Mouse (Mus musculus) erythroblast, embryonic 14.5 days (primary cell): Measurements from ENCODE around the gene Lum. TPM values are rescaled to one million over a fixed set of nuclear protein-coding genes. Genes with fewer than 3 reads are reported as not detected.

Experiments used
- H3K27me3 ChIP-seq: 2 replicates; pipeline ENCODE4 v1.6.1; 2012; ENCODE audit warnings: inconsistent platforms; ENCODE audit not compliant: control insufficient read depth
- H3K36me3 ChIP-seq: 2 replicates; pipeline ENCODE4 v1.6.1; 2012; ENCODE audit warnings: mild to moderate bottlenecking, inconsistent platforms; ENCODE audit not compliant: control insufficient read depth
- H3K4me1 ChIP-seq: 2 replicates; pipeline ENCODE4 v1.6.1; 2012; ENCODE audit warnings: inconsistent platforms; ENCODE audit not compliant: control insufficient read depth
- H3K4me3 ChIP-seq: replicated peaks from 2 replicates; pipeline ENCODE3; 2012; ENCODE audit warnings: moderate library complexity, mild to moderate bottlenecking, inconsistent platforms
- H3K9me3 ChIP-seq: 2 replicates; pipeline ENCODE4 v1.6.1; 2012; ENCODE audit warnings: low read length, inconsistent platforms, mixed read lengths; ENCODE audit not compliant: control insufficient read depth
- GATA1 ChIP-seq: IDR thresholded peaks from 2 replicates; pipeline ENCODE4 v1.6.1; 2012; ENCODE audit warnings: low read length, inconsistent platforms, mixed read lengths
- TAL1 ChIP-seq: IDR thresholded peaks from 3 replicates; pipeline ENCODE4 v1.6.1; 2012; ENCODE audit warnings: low read length, inconsistent platforms, mixed read lengths
- polyA plus RNA-seq: library from polyadenylated mRNA; stranded (reverse); fragments of >175 nt; gene quantifications from 2 replicates; pipeline ENCODE4 v1.2.3, GENCODE M21; 2012

Gene Lum
- polyA plus RNA-seq: not detected in 2 replicates

DNA sequence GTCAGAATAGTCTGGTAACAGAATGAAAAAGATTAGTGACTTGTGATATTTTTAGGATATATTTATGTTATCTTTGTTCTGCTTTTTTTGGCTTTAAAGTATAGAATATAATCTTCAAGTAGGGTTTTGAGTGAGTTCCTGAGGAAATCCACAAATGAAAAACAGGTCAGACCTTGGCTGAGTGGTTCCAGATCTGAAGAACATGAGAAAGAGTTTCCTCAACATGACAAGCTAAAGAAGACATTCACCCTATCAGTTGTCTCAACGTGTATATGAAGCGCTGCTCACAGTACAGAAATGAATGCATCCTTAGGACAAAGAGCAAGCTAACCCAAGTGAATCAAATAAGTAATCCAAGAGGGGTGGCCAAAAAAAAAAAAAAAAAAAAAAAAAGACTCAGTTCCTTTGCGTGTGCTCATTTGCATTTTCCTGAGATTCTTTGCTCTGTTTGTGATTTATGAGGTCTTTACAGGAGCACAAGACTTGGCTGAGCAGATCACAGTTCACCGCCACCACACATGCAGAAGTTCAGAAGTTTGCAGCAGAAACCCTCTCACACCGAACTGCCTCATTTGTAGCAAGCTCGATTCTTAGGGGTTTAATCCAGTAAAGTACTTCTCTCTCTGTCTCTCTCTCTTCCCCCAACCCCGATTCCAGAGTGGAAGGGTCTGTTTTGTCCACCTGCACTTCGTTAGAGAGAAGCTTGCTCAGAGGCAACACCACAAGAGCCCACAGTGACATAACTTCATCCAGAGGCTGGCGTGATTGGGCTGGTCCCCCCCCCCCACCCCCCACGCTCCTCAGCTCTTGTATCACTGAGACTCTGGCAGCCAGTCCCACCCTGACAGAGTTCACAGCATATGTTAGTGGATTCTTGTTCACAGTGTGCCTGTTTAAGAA, at the start of gene Lum:
TSS of gene Lum (plus strand) at position 172 of the 900 bp plus-strand sequence.
- no peaks in the 10 kb centered on the region for H3K36me3 ChIP-seq
- no peaks in the 10 kb centered on the region for H3K4me1 ChIP-seq
- H3K27me3 ChIP-seq: no peaks in the 10 kb centered on the region
- peaks cover 3% of the 10 kb centered on the region; the same call in 1 of the 2 replicates for H3K9me3 ChIP-seq
- no peak within 1 kb of the TSS for H3K4me3 ChIP-seq
- no peak for TF ChIP-seq TAL1
- TF ChIP-seq GATA1: no peak

DNA sequence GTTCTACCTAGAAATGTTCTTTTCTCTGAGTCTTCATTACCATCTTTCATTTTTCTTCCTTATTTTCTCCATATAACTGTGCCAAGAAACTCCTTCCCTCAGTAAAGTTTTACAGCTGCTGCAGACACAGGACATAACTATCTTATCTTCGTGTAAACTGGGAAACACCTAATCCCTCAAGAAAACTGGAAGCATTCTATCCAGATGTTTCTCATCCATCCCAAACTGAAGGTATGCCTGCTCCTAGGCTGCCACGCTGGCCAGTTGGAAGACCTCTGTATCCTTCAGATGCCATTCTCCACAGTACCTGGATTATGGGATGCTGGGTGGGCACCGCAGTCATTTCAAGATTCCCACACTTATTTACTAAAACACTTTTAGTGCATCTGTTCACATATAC, 41.6 kb upstream of the Lum start:
- no peak overlapping the region for H3K4me3 ChIP-seq
- H3K27me3 ChIP-seq: no peaks in the 10 kb centered on the region
- no peaks in the 10 kb centered on the region for H3K4me1 ChIP-seq
- H3K9me3 ChIP-seq: peaks cover 6% of the 10 kb centered on the region; the same call in 1 of the 2 replicates
- no peak for TF ChIP-seq GATA1
- TF ChIP-seq TAL1: no peak
- no peaks in the 10 kb centered on the region for H3K36me3 ChIP-seq

DNA sequence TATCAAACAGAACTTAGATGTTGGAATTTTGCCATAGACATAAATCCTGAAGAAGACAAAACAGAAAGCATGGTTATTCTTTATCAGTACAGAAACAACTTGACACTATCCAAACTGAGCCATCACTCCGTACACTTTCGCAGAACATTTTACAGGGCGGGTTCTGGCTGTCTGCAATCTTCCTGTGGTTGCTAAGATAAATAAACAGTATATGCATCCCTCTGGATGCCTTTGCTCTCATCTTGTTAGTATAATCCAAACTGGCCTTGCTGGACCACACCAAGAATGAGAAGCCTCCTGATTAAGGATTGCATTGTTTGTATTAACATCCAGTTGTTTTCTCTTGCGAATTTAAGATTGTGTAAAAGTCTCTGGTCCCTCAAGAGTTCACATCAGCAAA, 29.2 kb upstream of the Lum start:
- Histone ChIP-seq H3K27me3 (no peaks in the 10 kb centered on the region), H3K9me3 (peaks cover 10% of the 10 kb centered on the region), H3K36me3 (no peaks in the 10 kb centered on the region), H3K4me3 (no peak overlapping the region), H3K4me1 (no peaks in the 10 kb centered on the region)
- TF ChIP-seq GATA1: no peak
- TF ChIP-seq TAL1: no peak

DNA sequence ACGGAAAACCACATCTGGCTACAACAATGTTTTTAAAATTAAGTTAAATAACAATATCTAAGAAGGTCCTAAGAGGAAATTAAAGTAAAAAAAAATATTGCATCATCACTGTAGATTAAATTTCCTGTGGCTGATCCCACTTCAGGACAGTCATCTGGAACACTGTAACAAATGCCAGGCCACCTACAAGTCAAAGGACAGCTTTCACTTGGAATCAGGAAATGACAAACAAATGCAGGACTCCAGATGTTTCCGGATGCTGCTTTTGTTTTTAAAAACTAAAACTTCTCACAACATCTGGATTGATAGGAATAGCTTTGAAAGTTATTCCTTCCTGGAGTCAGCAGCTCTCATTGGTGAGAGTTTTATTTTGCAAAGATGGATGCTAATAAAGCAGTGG, 28.0 kb upstream of the Lum start:
- H3K36me3 ChIP-seq: no peaks in the 10 kb centered on the region
- H3K4me3 ChIP-seq: no peak overlapping the region
- TF ChIP-seq TAL1: no peak
- no peak for TF ChIP-seq GATA1
- H3K9me3 ChIP-seq: peaks cover 10% of the 10 kb centered on the region
- no peaks in the 10 kb centered on the region for H3K27me3 ChIP-seq
- H3K4me1 ChIP-seq: no peaks in the 10 kb centered on the region

DNA sequence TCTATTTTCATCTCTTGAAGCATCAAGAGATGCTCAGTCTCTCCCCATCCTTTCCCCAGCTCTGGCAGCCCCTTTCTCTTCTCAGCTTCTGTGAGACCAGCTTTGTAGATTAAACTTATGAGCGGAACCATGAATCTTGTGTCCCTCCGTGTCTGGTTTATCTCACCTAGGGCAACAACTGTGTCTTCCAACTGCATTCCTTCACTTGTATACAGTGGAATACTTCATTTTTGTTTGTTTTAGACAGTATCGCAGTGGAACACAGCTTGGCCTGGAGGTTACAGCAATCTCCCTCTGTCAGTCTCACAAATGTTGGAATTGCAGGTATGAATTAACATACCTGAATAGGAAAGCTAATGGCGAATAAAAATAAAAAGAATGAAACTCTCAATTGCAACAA, 26.7 kb upstream of the Lum start:
- TF ChIP-seq GATA1: no peak
- no peak for TF ChIP-seq TAL1
- H3K4me1 ChIP-seq: no peaks in the 10 kb centered on the region

DNA sequence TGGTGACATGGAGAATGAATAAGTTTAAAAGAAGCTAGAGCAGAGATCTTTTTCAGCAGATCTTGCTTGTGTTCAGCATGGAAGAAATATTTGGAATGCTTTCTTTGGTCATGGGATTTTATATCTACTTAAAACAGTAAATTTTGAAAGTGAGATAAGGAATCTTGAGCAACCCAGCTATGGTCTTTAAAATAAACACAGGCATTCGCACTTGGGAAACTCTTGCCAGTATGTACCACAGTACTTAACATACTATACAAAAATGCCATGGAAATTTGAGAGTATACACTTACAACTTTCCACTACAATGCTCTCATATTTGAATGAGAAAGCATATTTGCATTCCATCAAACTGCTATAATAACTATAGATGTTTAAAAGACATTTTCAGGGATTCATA, 17.2 kb upstream of the Lum start:
- H3K4me1 ChIP-seq: no peaks in the 10 kb centered on the region
- TF ChIP-seq TAL1 (no peak), GATA1 (no peak)
- no peaks in the 10 kb centered on the region for H3K36me3 ChIP-seq
- no peak overlapping the region for H3K4me3 ChIP-seq
- H3K27me3 ChIP-seq: no peaks in the 10 kb centered on the region
- peaks cover 3% of the 10 kb centered on the region; the same call in 1 of the 2 replicates for H3K9me3 ChIP-seq

More for the DNA sequence above, 26.7 kb upstream of the Lum start:
- Histone ChIP-seq H3K4me3 (no peak overlapping the region), H3K36me3 (no peaks in the 10 kb centered on the region), H3K27me3 (no peaks in the 10 kb centered on the region), H3K9me3 (peaks cover 10% of the 10 kb centered on the region)

DNA sequence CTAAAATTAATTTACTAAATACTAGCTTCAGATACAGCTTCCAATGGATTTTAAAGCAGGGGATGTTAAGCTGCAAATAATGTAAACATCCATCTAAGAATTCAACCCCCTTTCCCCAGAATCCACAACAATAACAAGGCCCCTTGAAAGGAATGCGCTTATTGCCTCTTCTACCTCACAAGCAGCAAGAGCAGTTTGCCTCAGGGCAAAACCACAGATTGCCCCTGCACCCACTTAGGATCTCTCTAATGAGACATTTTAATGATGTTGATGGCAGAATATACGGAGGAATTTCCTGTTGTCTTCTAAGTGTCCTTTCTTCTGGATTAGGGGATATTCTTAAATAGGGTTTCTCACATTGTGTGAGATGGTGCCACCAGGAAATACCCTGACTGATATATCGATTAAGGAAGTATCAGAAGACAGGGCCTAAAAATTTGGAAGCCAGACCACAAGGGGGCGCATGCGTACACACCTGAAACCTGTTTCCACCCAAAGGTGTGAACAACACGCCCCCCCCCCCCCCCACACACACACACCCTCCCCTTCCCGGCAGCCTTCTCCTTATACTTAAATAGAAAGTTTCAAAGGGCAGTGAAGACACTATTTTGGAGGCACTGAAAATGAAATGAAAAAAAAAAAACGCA, 2.7 kb downstream of the Lum start:
- Histone ChIP-seq H3K27me3 (no peaks in the 10 kb centered on the region), H3K9me3 (peaks cover 3% of the 10 kb centered on the region; the same call in 1 of the 2 replicates), H3K4me3 (no peak overlapping the region), H3K4me1 (no peaks in the 10 kb centered on the region), H3K36me3 (no peaks in the 10 kb centered on the region)
- TF ChIP-seq GATA1 (no peak), TAL1 (no peak)

DNA sequence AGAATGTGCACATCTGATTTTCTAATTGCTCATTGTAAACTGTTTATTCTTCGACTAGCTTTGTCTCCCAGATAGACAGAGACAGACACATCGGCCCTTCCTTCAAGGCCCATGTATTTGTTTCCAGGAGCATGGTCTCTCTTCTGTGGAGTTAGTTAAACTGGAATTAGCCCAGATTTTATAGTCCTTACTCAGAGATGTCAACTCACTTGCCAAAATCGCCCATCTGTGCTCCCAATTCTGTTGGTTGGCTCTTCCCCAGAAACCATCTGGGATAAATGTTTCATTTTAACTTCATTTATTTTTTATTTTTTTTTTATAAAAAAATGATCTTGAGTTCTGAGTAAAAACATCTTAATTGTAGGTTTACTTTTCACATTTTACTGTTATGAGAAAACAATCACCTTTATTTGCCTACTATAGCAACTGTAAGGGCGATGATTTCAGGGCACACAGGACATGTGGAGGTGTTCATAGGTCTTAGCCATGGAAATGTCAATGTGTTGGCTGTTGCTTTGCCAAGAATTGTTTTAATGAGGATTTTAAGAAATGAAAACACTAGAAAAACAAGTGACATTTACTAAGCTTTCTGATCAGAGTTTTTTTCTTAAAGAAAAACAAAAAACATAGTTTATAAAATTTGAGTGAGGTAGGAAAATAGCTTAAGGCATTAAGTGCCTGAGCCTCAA, 17.8 kb downstream of the Lum start:
- no peaks in the 10 kb centered on the region for H3K36me3 ChIP-seq
- H3K27me3 ChIP-seq: no peaks in the 10 kb centered on the region
- no peak overlapping the region for H3K4me3 ChIP-seq
- no peak for TF ChIP-seq GATA1
- TF ChIP-seq TAL1: no peak
- no peaks in the 10 kb centered on the region for H3K9me3 ChIP-seq
- H3K4me1 ChIP-seq: no peaks in the 10 kb centered on the region

DNA sequence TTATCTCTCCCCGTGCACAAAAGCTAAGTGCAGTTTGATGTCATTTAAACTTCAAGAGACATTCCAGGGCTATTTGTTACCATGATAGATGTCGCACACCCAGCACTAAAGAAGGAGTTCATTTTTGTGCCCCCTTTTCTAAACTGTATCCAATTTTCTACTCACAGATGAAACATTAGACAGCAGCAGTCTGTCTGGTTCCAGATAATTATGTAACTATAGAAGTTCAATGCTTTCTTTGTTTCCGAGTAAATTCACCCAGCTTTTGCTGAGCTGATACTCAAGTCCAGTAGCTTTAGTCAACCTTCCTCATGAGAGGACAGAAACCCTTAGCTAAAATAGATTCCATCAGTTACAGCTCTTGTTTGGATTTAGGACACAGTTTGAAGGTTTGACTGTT, 19.2 kb downstream of the Lum start:
- no peaks in the 10 kb centered on the region for H3K27me3 ChIP-seq
- no peak overlapping the region for H3K4me3 ChIP-seq
- H3K4me1 ChIP-seq: no peaks in the 10 kb centered on the region
- no peaks in the 10 kb centered on the region for H3K36me3 ChIP-seq
- TF ChIP-seq TAL1 (no peak), GATA1 (no peak)
- H3K9me3 ChIP-seq: no peaks in the 10 kb centered on the region
